Mouse (Mus musculus) forebrain, embryonic 15.5 days (tissue): ENCODE measurements at regions not wholly inside any gene's neighbourhood (a gene's known extent, or its start where the extent isn't known, plus 50 kb on each side); places are given as distances from the start of the nearest gene placed in this dataset.
A peak's percentile ranks its signal among the peaks of the same experiment; 100 is the strongest.

Experiments used
- ATAC-seq: fragments of 200-750 bp; cut with Nextera tagmentation; replicated peaks from 2 replicates; pipeline ENCODE4 v1.8.0; 2017; ENCODE audit warnings: mild to moderate bottlenecking, moderate TSS enrichment, moderate library complexity
- H3K27ac ChIP-seq: fragments of 300-500 bp; sonication (generic); replicated peaks from 2 replicates; pipeline ENCODE4 v1.5.1; 2015; ENCODE audit warnings: mild to moderate bottlenecking, inconsistent platforms
- H3K27me3 ChIP-seq: fragments of 300-500 bp; sonication (generic); 2 replicates; pipeline ENCODE4 v1.6.1; 2015; ENCODE audit warnings: inconsistent platforms
- H3K36me3 ChIP-seq: fragments of 300-500 bp; sonication (generic); 2 replicates; pipeline ENCODE4 v1.6.1; 2015; ENCODE audit warnings: mild to moderate bottlenecking, inconsistent platforms
- H3K4me1 ChIP-seq: fragments of 300-500 bp; sonication (generic); 2 replicates; pipeline ENCODE4 v1.6.1; 2015; ENCODE audit warnings: inconsistent platforms
- H3K4me2 ChIP-seq: fragments of 300-500 bp; sonication (generic); replicated peaks from 2 replicates; pipeline ENCODE4 v1.6.1; 2015; ENCODE audit warnings: mild to moderate bottlenecking, inconsistent platforms
- H3K4me3 ChIP-seq: fragments of 300-500 bp; sonication (generic); 2 replicates; pipeline ENCODE4 v1.5.1; 2015; ENCODE audit warnings: mild to moderate bottlenecking, inconsistent platforms
- H3K9ac ChIP-seq: fragments of 300-500 bp; sonication (generic); replicated peaks from 2 replicates; pipeline ENCODE4 v1.6.1; 2015; ENCODE audit warnings: mild to moderate bottlenecking, inconsistent platforms
- H3K9me3 ChIP-seq: fragments of 300-500 bp; sonication (generic); 2 replicates; pipeline ENCODE4 v1.6.1; 2016; ENCODE audit warnings: inconsistent platforms
- WGBS: fragments of 180-500 bp; shearing (Covaris S2); methylation state at CpG from one replicate; pipeline ENCODE4 v1.1.7; 2015; ENCODE audit warnings: mixed read lengths; 5-methylcytosine and 5-hydroxymethylcytosine counted together

DNA sequence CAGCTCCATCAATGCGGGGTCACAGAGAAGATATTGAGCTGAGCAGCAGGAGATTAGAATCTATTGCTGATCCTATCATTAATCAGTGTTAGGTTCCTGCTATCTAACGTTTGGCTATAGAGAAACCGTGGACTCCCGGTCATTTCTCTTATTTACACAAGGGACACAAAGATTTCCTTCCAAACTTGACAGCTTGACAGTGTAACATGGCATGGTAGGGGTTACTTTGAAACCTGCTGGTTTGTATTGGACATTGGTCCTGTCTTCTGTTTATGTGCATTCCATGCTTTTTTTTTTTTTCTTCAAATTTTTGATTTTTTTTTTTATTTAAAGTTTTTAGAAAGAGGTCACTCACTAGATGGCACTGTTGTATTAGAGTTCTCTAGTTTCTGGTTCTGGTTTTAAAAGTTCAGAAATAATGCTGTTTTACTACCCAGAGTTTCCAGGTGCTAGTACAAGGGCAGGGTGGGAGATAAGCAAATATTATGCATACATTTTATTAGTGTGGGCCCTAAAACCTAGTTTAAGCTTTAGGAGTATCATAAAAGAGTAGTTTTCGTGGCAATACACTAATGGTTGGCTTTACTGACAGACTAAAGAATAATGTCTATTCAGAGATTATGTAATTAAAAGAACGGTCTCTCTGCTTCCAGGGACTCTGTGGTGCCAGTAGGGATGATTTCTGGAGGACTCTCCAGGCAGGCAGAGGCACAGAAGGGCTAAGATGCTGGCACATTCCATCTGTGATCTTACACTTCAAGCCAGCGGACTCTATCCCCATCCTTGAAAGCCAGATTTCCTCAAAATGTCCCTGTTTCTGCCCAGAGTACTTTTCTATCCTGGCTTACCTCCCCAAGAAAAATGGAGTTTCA is 83.8 kb upstream of the Sel1l start:
- WGBS = 59% methylated on average over 7 of the region's 7 CpGs
- Histone ChIP-seq H3K4me1 (peaks cover 5% of the 10 kb centered on the region), H3K36me3 (no peaks in the 10 kb centered on the region), H3K9ac (no peak overlapping the region), H3K4me3 (no peak overlapping the region), H3K27ac (0 out of 2 replicates have a peak overlapping the region, but pooled peaks have one; percentile 37), H3K27me3 (no peaks in the 10 kb centered on the region), H3K4me2 (no peak overlapping the region), H3K9me3 (no peaks in the 10 kb centered on the region)
- 0 out of 2 replicates have a peak, but pooled peaks have one; percentile 29 for ATAC-seq

DNA sequence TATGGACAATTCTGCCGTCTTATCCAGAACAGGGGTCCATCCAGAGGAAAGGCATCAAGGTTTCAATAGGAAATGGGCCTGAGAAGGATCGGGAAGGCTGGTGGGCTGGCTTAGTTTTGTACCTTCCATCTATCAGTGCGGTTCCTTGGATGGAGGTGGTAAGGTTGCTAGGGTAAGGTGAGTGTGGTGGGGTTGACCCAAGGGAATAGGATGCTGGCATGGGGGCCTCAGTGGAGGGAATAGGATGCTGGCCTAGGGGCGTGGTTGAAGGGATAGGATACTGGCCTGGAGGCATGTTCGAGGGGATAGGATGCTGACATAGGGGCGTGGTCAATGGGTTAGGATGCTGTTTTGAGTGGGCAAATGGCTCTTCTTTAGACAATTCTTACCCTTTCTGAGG is 82.6 kb upstream of the Sel1l start:
- Histone ChIP-seq H3K27me3 (no peaks in the 10 kb centered on the region), H3K4me3 (no peak overlapping the region), H3K9me3 (no peaks in the 10 kb centered on the region), H3K4me1 (peaks cover 5% of the 10 kb centered on the region), H3K27ac (no peak overlapping the region), H3K4me2 (no peak overlapping the region), H3K9ac (no peak overlapping the region), H3K36me3 (no peaks in the 10 kb centered on the region)
- WGBS = 89% methylated on average over 6 of the region's 6 CpGs
- no peak for ATAC-seq

DNA sequence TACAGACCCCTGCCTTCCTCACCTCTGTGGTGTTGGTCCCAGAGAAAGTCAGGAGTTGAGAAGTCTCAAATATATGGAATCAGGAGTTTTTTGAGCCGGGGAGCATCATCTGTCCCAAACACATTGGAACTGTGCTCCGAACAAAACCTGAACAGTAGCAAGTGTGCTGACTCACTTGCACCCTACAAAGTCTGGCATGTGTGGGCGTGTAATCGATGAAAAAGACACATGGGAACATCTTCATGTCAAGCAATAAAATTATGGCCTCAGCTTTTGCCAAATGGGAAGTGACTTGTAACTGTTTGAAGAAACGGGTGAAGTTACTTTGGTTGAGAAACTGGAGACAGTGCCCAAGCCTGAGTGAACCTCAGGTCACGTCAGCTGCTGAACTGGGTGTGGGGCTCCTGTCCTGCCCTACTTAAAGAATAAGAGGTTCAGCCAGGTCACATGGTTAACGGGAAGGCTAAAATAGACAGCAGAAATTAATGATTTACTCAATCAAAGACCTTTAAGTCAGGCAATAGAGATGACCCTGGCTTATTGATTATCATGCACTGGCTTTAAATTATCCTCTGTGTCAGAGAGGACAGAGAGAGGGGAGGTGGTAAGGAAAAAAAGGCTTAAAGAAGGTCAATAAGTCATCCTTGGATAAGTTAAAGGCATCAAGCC is 80.6 kb upstream of the Sel1l start:
- no peaks in the 10 kb centered on the region for H3K27me3 ChIP-seq
- 77% methylated on average over 7 of the region's 7 CpGs for WGBS
- no peaks in the 10 kb centered on the region for H3K9me3 ChIP-seq
- ATAC-seq = no peak
- H3K4me1 ChIP-seq = peaks cover 5% of the 10 kb centered on the region
- H3K36me3 ChIP-seq = no peaks in the 10 kb centered on the region
- no peak overlapping the region for H3K9ac ChIP-seq
- H3K4me3 ChIP-seq = no peak overlapping the region
- no peak overlapping the region for H3K27ac ChIP-seq
- no peak overlapping the region for H3K4me2 ChIP-seq

DNA sequence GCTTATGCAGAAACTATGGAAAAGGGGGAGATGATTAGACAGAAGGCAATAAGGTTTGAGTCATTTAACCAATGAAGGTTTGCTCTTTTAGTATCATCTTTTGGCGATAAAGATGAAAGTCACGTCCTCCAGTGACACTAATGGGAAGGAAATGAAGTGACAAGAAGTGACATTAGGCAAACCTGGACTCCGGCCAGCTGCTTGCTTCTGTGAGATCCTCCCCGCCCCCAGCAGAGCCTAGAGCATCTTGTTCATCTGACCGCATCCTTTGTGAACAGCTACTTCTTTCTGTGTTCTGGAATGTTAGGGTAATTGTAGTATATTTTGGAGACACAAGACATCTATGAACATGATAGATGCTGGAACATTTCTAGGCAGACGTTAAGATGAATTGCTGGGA is 78.6 kb upstream of the Sel1l start:
- H3K4me1 ChIP-seq = no peaks in the 10 kb centered on the region
- no peak overlapping the region for H3K27ac ChIP-seq
- H3K9me3 ChIP-seq = no peaks in the 10 kb centered on the region
- no peaks in the 10 kb centered on the region for H3K36me3 ChIP-seq
- 69% methylated on average over 6 of the region's 6 CpGs for WGBS
- H3K4me3 ChIP-seq = no peak overlapping the region
- no peak for ATAC-seq
- no peaks in the 10 kb centered on the region for H3K27me3 ChIP-seq
- no peak overlapping the region for H3K9ac ChIP-seq
- H3K4me2 ChIP-seq = no peak overlapping the region

DNA sequence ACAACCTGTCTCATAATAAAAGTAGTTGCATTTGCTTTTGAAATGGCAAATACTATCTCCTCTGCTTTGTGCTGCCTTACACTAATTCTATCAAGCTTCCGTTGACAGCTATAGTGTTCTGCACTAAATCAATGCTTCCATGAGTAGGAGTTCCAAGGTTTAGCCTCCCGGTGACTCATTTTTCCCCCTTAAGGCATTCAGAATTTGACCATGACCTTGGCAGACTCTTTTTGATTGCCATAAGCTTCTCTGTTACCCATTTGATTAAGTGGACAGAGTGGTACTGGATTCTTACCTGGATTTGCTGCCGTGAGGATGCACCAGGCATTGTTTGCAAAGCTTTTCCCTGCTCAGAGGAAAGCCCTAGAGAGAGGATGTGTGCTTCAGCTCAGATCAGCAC is 66.5 kb upstream of the Sel1l start:
- H3K27ac ChIP-seq = no peak overlapping the region
- no peak overlapping the region for H3K4me3 ChIP-seq
- no peak for ATAC-seq
- no peak overlapping the region for H3K4me2 ChIP-seq
- no peaks in the 10 kb centered on the region for H3K9me3 ChIP-seq
- no peaks in the 10 kb centered on the region for H3K4me1 ChIP-seq
- 90% methylated on average over 3 of the region's 3 CpGs for WGBS
- no peaks in the 10 kb centered on the region for H3K36me3 ChIP-seq
- H3K9ac ChIP-seq = no peak overlapping the region
- no peaks in the 10 kb centered on the region for H3K27me3 ChIP-seq

DNA sequence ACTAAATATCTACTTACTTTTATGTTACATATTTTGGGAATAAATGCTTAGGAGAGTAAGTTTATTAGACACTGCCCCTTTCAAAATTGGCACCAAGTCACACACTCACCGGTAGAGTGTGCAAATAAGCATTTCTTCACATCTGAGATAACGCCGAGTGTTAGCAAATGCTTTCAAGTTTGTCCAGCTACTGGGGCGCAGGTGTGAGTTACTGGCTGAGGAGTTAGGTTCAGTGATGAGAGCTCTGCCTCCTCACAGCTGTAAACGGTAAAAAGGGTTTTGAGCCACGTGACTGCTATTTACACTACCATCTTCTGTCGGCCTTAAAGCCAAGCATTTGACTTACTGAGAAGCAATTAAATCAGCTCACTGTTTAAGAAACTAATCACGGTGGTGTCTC is 61.6 kb upstream of the Sel1l start:
- 73% methylated on average over 8 of the region's 8 CpGs for WGBS
- no peak overlapping the region for H3K9ac ChIP-seq

More for the DNA sequence above, 61.6 kb upstream of the Sel1l start:
- Histone ChIP-seq H3K4me1 (no peaks in the 10 kb centered on the region), H3K9me3 (no peaks in the 10 kb centered on the region), H3K4me3 (no peak overlapping the region), H3K27me3 (no peaks in the 10 kb centered on the region), H3K36me3 (no peaks in the 10 kb centered on the region), H3K4me2 (no peak overlapping the region), H3K27ac (no peak overlapping the region)
- no peak for ATAC-seq
